Mouse (Mus musculus) embryonic facial prominence, embryonic 12.5 days (tissue): ENCODE measurements at regions not wholly inside any gene's neighbourhood (a gene's known extent, or its start where the extent isn't known, plus 50 kb on each side); places are given as distances from the start of the nearest gene placed in this dataset.

Source experiments
- ATAC-seq: fragments of 200-750 bp; cut with Nextera tagmentation; 2 replicates; pipeline ENCODE4 v1.8.0; 2017; ENCODE audit not compliant: insufficient number of reproducible peaks, insufficient read depth, low FRiP score, low TSS enrichment
- H3K27ac ChIP-seq: fragments of 300-500 bp; sonication (generic); 2 replicates; pipeline ENCODE4 v1.5.1; 2016; ENCODE audit warnings: mild to moderate bottlenecking
- H3K27me3 ChIP-seq: fragments of 300-500 bp; sonication (generic); 2 replicates; pipeline ENCODE4 v1.6.1; 2016; ENCODE audit warnings: mild to moderate bottlenecking, moderate library complexity
- H3K36me3 ChIP-seq: fragments of 300-500 bp; sonication (generic); 2 replicates; pipeline ENCODE4 v1.6.1; 2016; ENCODE audit warnings: mild to moderate bottlenecking
- H3K4me1 ChIP-seq: fragments of 300-500 bp; sonication (generic); 2 replicates; pipeline ENCODE4 v1.6.1; 2016
- H3K4me2 ChIP-seq: fragments of 300-500 bp; sonication (generic); replicated peaks from 2 replicates; pipeline ENCODE4 v1.6.1; 2016; ENCODE audit warnings: mild to moderate bottlenecking, moderate library complexity
- H3K4me3 ChIP-seq: fragments of 300-500 bp; sonication (generic); 2 replicates; pipeline ENCODE4 v1.5.1; 2016; ENCODE audit warnings: mild to moderate bottlenecking
- H3K9ac ChIP-seq: fragments of 300-500 bp; sonication (generic); 2 replicates; pipeline ENCODE4 v1.6.1; 2016; ENCODE audit warnings: mild to moderate bottlenecking, moderate library complexity
- H3K9me3 ChIP-seq: fragments of 300-500 bp; sonication (generic); 2 replicates; pipeline ENCODE4 v1.6.1; 2016; ENCODE audit warnings: mild to moderate bottlenecking, moderate library complexity
- WGBS: fragments of 180-500 bp; shearing (Covaris S2); methylation state at CpG from one replicate; pipeline ENCODE4 v1.1.7; 2016; 5-methylcytosine and 5-hydroxymethylcytosine counted together

- Histone ChIP-seq H3K27ac (no peak overlapping the region), H3K4me2 (peak overlapping the region; percentile 37), H3K4me1 (peaks cover 11% of the 10 kb centered on the region; the same call in 1 of the 2 replicates), H3K9ac (no peak overlapping the region), H3K27me3 (no peaks in the 10 kb centered on the region; the same call in 1 of the 2 replicates), H3K36me3 (no peaks in the 10 kb centered on the region), H3K4me3 (peak overlapping the region; percentile 12; the same call in 1 of the 2 replicates), H3K9me3 (no peaks in the 10 kb centered on the region)
- no peak for ATAC-seq
- 8% methylated on average over 15 of the region's 15 CpGs for WGBS
These were observed 284.2 kb downstream of the Ndfip2 start for GRCm38 (mm10) chr14:105542486-105543145.

DNA sequence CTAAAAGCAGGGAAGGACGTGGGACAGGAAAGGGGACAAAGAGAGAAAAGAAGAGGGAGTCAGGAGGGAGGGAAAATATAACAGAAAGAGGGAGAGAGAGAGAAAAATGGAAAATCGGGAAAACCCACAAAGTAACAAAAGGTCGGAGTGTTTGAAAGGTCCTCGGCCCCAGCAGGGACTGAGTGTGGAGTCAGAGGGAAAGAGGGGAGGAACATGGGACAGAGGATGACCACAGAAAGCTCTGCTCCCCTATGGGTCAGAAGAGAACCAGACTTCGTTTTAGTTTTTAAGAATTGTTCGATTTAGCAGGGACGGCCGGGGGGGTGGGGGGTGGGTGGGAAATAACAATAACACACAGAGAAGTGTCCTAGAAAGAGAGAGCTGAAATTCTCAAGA lies 283.7 kb downstream of the Ndfip2 start:
- no peak for ATAC-seq
- peaks cover 11% of the 10 kb centered on the region; the same call in 1 of the 2 replicates for H3K4me1 ChIP-seq
- no peaks in the 10 kb centered on the region for H3K36me3 ChIP-seq
- H3K9me3 ChIP-seq = no peaks in the 10 kb centered on the region
- H3K9ac ChIP-seq = no peak overlapping the region
- no peaks in the 10 kb centered on the region; the same call in 1 of the 2 replicates for H3K27me3 ChIP-seq
- peak overlapping the region; percentile 37 for H3K4me2 ChIP-seq
- WGBS = 53% methylated on average over 8 of the region's 8 CpGs
- no peak overlapping the region for H3K4me3 ChIP-seq
- H3K27ac ChIP-seq = no peak overlapping the region

DNA sequence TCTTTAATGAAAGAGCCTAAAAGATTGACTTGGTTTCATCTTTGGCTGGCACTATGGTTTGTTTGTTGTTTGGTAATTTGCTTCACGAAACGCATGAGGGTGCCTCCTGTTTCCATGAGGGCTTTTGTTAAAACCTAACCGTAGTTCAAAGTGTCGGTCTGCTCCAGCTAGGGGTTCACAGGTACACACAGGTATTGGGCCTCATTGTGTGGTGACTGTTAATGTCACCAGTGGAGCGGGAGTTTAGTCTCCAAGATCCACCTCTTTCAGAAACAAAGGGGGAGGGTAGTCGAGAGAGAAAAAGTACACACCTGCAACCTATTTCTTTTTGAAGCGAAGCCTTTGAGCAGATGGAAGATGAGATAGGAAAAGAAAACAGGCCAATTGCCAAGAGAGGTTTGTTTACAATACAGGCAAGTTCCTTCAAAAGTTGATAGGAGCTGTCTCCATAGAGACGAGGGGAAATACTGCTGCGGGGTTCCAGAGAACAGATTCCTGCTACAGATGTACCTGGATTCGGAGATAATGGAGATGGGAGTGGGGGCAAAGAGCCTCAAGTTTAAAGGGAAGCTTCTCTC lies 273.9 kb downstream of the Ndfip2 start:
- H3K27ac ChIP-seq = 0 out of 2 replicates have a peak overlapping the region, but pooled peaks have one; percentile 27
- H3K4me1 ChIP-seq = peaks cover 4% of the 10 kb centered on the region; the same call in 1 of the 2 replicates
- 44% methylated on average over 10 of the region's 10 CpGs for WGBS
- H3K36me3 ChIP-seq = no peaks in the 10 kb centered on the region
- H3K9me3 ChIP-seq = peaks cover 5% of the 10 kb centered on the region; the same call in 1 of the 2 replicates
- H3K4me2 ChIP-seq = no peak overlapping the region
- no peak overlapping the region for H3K4me3 ChIP-seq
- no peak overlapping the region for H3K9ac ChIP-seq
- no peak for ATAC-seq
- H3K27me3 ChIP-seq = no peaks in the 10 kb centered on the region

DNA sequence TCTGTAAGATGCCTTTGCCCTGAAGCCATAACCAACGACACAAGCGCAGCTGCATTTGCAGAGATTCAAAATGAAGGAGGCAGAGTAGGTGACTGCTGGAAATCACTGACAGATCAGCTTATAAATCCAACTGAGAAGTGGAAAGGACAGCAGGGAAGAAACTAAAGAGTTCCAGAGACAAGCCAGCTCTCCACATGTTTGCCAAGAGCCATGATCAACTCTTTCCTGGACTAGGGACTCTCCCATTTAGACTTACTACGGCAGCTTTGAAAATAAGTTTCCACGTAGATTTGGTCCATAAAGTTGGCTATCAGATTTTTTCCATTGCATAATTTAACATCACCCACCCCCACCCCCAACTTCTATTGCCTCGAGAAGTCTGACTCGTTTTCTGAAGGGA lies 269.7 kb downstream of the Ndfip2 start:
- no peak for ATAC-seq
- H3K36me3 ChIP-seq = no peaks in the 10 kb centered on the region
- no peak overlapping the region for H3K4me3 ChIP-seq
- no peak overlapping the region for H3K9ac ChIP-seq
- no peak overlapping the region for H3K27ac ChIP-seq
- 76% methylated on average over 6 of the region's 6 CpGs for WGBS
- H3K9me3 ChIP-seq = no peaks in the 10 kb centered on the region
- no peaks in the 10 kb centered on the region for H3K27me3 ChIP-seq
- H3K4me1 ChIP-seq = peaks cover 4% of the 10 kb centered on the region; the same call in 1 of the 2 replicates
- no peak overlapping the region for H3K4me2 ChIP-seq

- Histone ChIP-seq H3K9ac (no peak overlapping the region), H3K36me3 (no peaks in the 10 kb centered on the region), H3K9me3 (no peaks in the 10 kb centered on the region), H3K27ac (no peak overlapping the region), H3K4me2 (no peak overlapping the region), H3K4me3 (no peak overlapping the region), H3K4me1 (no peaks in the 10 kb centered on the region), H3K27me3 (no peaks in the 10 kb centered on the region)
- WGBS = 87% methylated on average over 4 of the region's 4 CpGs
- ATAC-seq = no peak
These were observed 265.5 kb downstream of the Ndfip2 start for GRCm38 (mm10) chr14:105523849-105524248.

GRCm38 (mm10) chr14:105522279-105522678 lies 263.9 kb downstream of the Ndfip2 start:
- Histone ChIP-seq H3K4me3 (no peak overlapping the region), H3K4me2 (no peak overlapping the region), H3K27me3 (no peaks in the 10 kb centered on the region), H3K4me1 (no peaks in the 10 kb centered on the region), H3K9ac (no peak overlapping the region), H3K27ac (no peak overlapping the region), H3K36me3 (no peaks in the 10 kb centered on the region), H3K9me3 (no peaks in the 10 kb centered on the region)
- no peak for ATAC-seq
- WGBS = 70% methylated on average over 1 of the region's 1 CpGs

DNA sequence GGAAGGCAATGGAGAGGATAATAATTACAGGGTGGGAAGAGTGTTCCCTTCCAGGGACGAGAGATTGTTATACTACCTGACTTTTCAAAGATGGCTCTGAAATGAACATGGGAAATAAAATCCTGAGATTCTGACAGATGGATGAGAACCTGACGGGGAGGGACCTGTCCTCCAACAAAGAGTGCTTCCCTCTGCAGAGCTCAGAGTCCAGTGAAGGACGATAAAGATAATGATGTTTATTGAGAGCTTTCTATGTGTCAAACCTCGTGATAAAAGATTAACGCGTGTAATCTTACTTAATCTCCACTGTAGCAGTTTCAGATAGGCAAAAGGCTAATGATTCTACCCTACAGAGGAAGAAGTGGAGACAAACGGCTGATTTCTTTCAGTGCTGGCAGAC lies 260.3 kb downstream of the Ndfip2 start:
- Histone ChIP-seq H3K36me3 (no peaks in the 10 kb centered on the region), H3K9me3 (no peaks in the 10 kb centered on the region), H3K27me3 (no peaks in the 10 kb centered on the region), H3K27ac (no peak overlapping the region), H3K4me3 (no peak overlapping the region), H3K4me2 (no peak overlapping the region), H3K4me1 (no peaks in the 10 kb centered on the region), H3K9ac (no peak overlapping the region)
- WGBS = 69% methylated on average over 7 of the region's 7 CpGs
- ATAC-seq = no peak

GRCm38 (mm10) chr14:105514413-105514812 lies 256.0 kb downstream of the Ndfip2 start:
- Histone ChIP-seq H3K9ac (no peak overlapping the region), H3K27me3 (no peaks in the 10 kb centered on the region), H3K27ac (no peak overlapping the region), H3K4me3 (no peak overlapping the region), H3K36me3 (no peaks in the 10 kb centered on the region), H3K9me3 (no peaks in the 10 kb centered on the region), H3K4me2 (no peak overlapping the region), H3K4me1 (no peaks in the 10 kb centered on the region)
- 61% methylated on average over 9 of the region's 9 CpGs for WGBS
- ATAC-seq = no peak

GRCm38 (mm10) chr14:105512914-105513677 lies 254.7 kb downstream of the Ndfip2 start:
- H3K9ac ChIP-seq = no peak overlapping the region
- no peaks in the 10 kb centered on the region for H3K9me3 ChIP-seq
- H3K4me2 ChIP-seq = no peak overlapping the region
- WGBS = 83% methylated on average over 12 of the region's 12 CpGs
- no peak overlapping the region for H3K4me3 ChIP-seq
- no peaks in the 10 kb centered on the region for H3K36me3 ChIP-seq
- no peak for ATAC-seq
- H3K4me1 ChIP-seq = no peaks in the 10 kb centered on the region
- no peaks in the 10 kb centered on the region for H3K27me3 ChIP-seq
- no peak overlapping the region for H3K27ac ChIP-seq

DNA sequence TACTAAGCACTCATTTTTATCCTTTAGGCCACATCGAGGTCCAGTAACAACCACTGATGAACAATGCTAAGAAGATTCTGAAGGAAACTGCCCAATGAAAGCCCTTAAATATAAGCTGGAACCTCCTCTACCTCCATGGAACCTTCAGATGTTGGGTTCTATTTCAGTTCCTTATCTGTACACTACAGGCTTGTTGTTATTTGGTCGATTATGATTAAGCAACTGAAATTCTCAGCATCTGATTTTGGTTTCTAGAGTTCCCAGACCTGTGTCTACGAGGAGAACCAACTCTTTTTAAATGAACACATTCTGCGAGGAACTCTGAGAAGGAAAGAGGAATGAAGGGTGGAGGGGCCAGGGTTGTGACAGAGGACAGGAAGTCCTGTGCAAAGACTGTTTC lies 253.5 kb downstream of the Ndfip2 start:
- Histone ChIP-seq H3K36me3 (no peaks in the 10 kb centered on the region), H3K4me2 (no peak overlapping the region), H3K4me3 (no peak overlapping the region), H3K27me3 (no peaks in the 10 kb centered on the region), H3K9me3 (no peaks in the 10 kb centered on the region), H3K4me1 (no peaks in the 10 kb centered on the region), H3K27ac (no peak overlapping the region), H3K9ac (no peak overlapping the region)
- WGBS = 86% methylated on average over 4 of the region's 4 CpGs
- ATAC-seq = no peak

DNA sequence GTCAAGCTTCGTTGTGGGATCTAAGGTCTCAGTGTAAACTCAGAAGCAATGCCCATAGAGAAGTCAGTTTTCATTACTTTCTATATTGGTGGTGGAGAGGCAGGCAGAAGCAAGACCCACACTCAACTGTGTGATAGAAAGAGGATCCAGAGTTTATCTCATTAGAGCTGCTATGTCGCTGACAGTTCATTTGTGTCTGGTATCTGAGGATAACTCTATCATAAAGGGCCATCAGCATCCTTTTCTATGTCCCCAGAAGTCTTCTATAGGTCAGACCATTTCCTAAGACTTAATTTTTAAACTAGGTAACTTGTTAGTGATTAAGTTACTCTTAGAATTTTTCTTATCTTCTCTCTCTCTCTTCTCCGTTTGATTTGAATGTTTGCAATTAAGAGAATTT lies 252.8 kb downstream of the Ndfip2 start:
- WGBS = 87% methylated on average over 3 of the region's 3 CpGs
- Histone ChIP-seq H3K36me3 (no peaks in the 10 kb centered on the region), H3K9me3 (no peaks in the 10 kb centered on the region), H3K9ac (no peak overlapping the region), H3K27me3 (no peaks in the 10 kb centered on the region), H3K4me1 (no peaks in the 10 kb centered on the region), H3K4me2 (no peak overlapping the region), H3K27ac (no peak overlapping the region), H3K4me3 (no peak overlapping the region)
- no peak for ATAC-seq

DNA sequence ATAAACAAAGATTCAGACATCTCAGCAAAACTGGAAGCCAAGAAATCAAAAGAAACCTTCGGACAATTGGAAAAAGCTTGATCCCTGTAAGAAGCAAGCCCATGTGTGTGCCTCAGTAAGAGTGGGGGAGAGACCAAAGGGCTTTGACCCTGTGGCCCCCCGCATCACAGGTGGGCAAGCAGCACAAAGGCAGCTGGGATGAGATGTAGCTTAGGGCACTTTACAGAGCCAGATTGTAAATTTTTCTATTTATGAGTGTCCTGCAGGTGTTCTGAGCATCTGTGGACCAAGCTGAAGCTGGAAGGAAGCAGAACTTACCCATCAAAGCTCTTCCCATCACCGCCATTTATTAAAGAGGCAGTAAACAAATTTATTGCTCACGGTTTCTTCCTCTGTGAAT lies 246.9 kb downstream of the Ndfip2 start:
- Histone ChIP-seq H3K9ac (no peak overlapping the region), H3K4me1 (peaks cover 13% of the 10 kb centered on the region; the same call in 1 of the 2 replicates), H3K4me2 (no peak overlapping the region), H3K4me3 (no peak overlapping the region), H3K36me3 (no peaks in the 10 kb centered on the region), H3K27ac (no peak overlapping the region), H3K9me3 (no peaks in the 10 kb centered on the region), H3K27me3 (peaks cover 12% of the 10 kb centered on the region)
- WGBS = 45% methylated on average over 4 of the region's 4 CpGs
- no peak for ATAC-seq
